In the genomic region with DNA sequence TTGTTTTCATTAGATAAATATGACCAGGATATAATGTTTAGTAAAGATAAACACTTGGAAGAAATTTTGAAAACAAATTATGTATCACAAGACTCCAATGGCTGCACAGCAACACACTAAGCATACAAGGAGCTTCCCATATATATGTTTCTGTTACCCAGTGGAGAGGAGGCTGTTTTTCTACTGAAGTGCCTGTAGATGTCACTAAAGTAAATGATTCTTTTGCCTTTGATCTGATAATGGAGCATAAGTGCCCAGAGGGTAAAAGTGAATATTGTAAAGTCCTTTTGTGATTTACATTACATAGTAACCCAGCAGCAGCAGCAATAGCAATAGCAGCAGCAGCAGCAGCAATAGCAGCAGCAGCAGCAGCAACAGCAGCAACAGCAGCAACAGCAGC, we compare ENCODE assay signal across 10 mouse cellular contexts.
DNase-seq lines count a peak whose midpoint lies in the region; ATAC-seq and TF ChIP-seq lines count a peak whose summit lies in the region.
"Had no signal": no experiment of that assay in that cellular context is flagged by ENCODE, and none has a peak within 500 bp of the region (broad histone marks: within the 10 kb centered on the region; RNA-seq: fewer than 3 reads in every experiment).

No protein-coding gene starts in this region.

- H3K9me3 ChIP-seq in kidney, postnatal 0 days (replicated peaks; ENCODE audit: low read length): no peaks in the 10 kb centered on the region
- no peaks in the 10 kb centered on the region for H3K9me3 ChIP-seq in kidney, embryonic 14.5 days (ENCODE audit: control insufficient read depth, low read length)
- H3K9me3 ChIP-seq in embryonic facial prominence, embryonic 14.5 days (ENCODE audit: control insufficient read depth, low read length): no peaks in the 10 kb centered on the region

- no peak overlapping the region for H3K9ac ChIP-seq in kidney, postnatal 0 days (ENCODE audit: low read depth, low read length)
- H3K9ac ChIP-seq in kidney, embryonic 14.5 days (ENCODE audit: low read depth, low read length): no peak overlapping the region
- no peak overlapping the region for H3K9ac ChIP-seq in embryonic facial prominence, embryonic 14.5 days (ENCODE audit: low read depth, low read length)

- peak; percentile 64 for TF ChIP-seq CTCF in kidney, postnatal 0 days (IDR thresholded peaks at IDR 0.05; ENCODE audit: low read depth)

- DNase-seq in kidney, postnatal 0 days (ENCODE audit: low spot score): peak; percentile 80
- DNase-seq in 3T3-L1 (ENCODE audit: low read depth, low spot score) (peak; percentile 55), 416B (ENCODE audit: low read depth) (peak; percentile 68)
- peak; percentile 44 for DNase-seq in embryonic facial prominence, embryonic 14.5 days (ENCODE audit: low spot score)
- no peak for DNase-seq in spleen, postnatal 4 days (ENCODE audit: low spot score in 2 of 2)
- DNase-seq: gastrocnemius, postnatal 10 days; kidney, postnatal 10 days; lung, postnatal 36 days had no signal

- no peak overlapping the region for H3K4me2 ChIP-seq in kidney, postnatal 0 days (ENCODE audit: low read length)
- no peak overlapping the region for H3K4me2 ChIP-seq in kidney, embryonic 14.5 days (replicated peaks; ENCODE audit: low read depth, low read length)
- H3K4me2 ChIP-seq in embryonic facial prominence, embryonic 14.5 days (ENCODE audit: low read depth, low read length): no peak overlapping the region

- ATAC-seq in kidney, postnatal 0 days (replicated peaks; ENCODE audit: low FRiP score, low read depth): no peak
- no peak for ATAC-seq in kidney, embryonic 14.5 days (ENCODE audit: low FRiP score, low TSS enrichment)
- ATAC-seq in embryonic facial prominence, embryonic 14.5 days (ENCODE audit: low read depth): no peak
- no peak for ATAC-seq in granulocyte monocyte progenitor cell, adult 5-6 weeks (replicated peaks; ENCODE audit: poor library complexity, severe bottlenecking)

- H3K4me1 ChIP-seq in kidney, postnatal 0 days (replicated peaks; ENCODE audit: insufficient read depth, low read length): no peaks in the 10 kb centered on the region
- no peaks in the 10 kb centered on the region for H3K4me1 ChIP-seq in kidney, embryonic 14.5 days (ENCODE audit: control insufficient read depth, insufficient read depth, low read length)
- H3K4me1 ChIP-seq in embryonic facial prominence, embryonic 14.5 days (ENCODE audit: control insufficient read depth, insufficient read depth, low read length): 0 out of 2 replicates have a peak, but pooled peaks cover 3% of the 10 kb centered on the region

- H3K4me3 ChIP-seq in kidney, postnatal 0 days (replicated peaks; ENCODE audit: low read depth, low read length): no peak overlapping the region
- H3K4me3 ChIP-seq in kidney, embryonic 14.5 days (ENCODE audit: low read length): no peak overlapping the region
- H3K4me3 ChIP-seq in embryonic facial prominence, embryonic 14.5 days (ENCODE audit: low read depth, low read length): no peak overlapping the region

- no peaks in the 10 kb centered on the region for H3K36me3 ChIP-seq in kidney, postnatal 0 days (ENCODE audit: insufficient read depth, low read length)
- H3K36me3 ChIP-seq in kidney, embryonic 14.5 days (ENCODE audit: control insufficient read depth, insufficient read depth, low read length): no peaks in the 10 kb centered on the region
- no peaks in the 10 kb centered on the region for H3K36me3 ChIP-seq in embryonic facial prominence, embryonic 14.5 days (ENCODE audit: control insufficient read depth, insufficient read depth, low read length)

- no peak overlapping the region for H3K27ac ChIP-seq in kidney, postnatal 0 days
- H3K27ac ChIP-seq in kidney, embryonic 14.5 days (ENCODE audit: low read depth, low read length): no peak overlapping the region
- no peak overlapping the region for H3K27ac ChIP-seq in embryonic facial prominence, embryonic 14.5 days (replicated peaks; ENCODE audit: low read depth, low read length)

- H3K27me3 ChIP-seq in kidney, postnatal 0 days (ENCODE audit: insufficient read depth, low read length): no peaks in the 10 kb centered on the region
- H3K27me3 ChIP-seq in kidney, embryonic 14.5 days (ENCODE audit: control insufficient read depth, insufficient read depth, low read length): no peaks in the 10 kb centered on the region
- no peaks in the 10 kb centered on the region for H3K27me3 ChIP-seq in embryonic facial prominence, embryonic 14.5 days (replicated peaks; ENCODE audit: control insufficient read depth, insufficient read depth, low read length)

Comparison
In these comparisons a context has a peak if more than half of its experiments do, and no peak if none do; other contexts are left out.
1. DNase-seq: peak in kidney, postnatal 0 days (single experiment), 3T3-L1 (single experiment), 416B (single experiment) and embryonic facial prominence, embryonic 14.5 days (single experiment); none in spleen, postnatal 4 days (0 of 2).